Mouse (Mus musculus): ENCODE data around the gene Dgcr6.

Dgcr6 gene

DNA sequence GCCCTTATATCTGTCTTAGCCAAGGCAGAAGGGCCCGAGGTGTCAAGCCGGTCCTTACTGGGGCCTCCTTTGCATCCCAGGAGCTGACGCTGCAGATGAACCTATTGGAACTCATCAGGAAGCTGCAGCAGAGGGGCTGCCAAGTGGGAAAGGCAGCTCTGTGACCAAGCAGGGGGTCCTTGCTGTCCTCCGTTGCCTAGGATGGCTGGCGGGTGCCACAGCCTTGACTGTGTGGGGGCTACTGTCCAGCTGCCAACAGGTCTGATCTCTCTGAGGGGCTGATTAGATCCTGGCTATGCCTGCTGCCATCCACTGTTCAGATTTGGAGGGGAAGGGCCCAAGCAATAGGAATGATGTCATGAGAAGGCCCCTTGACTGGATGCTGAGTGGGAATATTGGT is 18.1 kb downstream of the Dgcr6 start:
- DNase-seq (ENCODE audit: low spot score in 2 of 2), result no peak

DNA sequence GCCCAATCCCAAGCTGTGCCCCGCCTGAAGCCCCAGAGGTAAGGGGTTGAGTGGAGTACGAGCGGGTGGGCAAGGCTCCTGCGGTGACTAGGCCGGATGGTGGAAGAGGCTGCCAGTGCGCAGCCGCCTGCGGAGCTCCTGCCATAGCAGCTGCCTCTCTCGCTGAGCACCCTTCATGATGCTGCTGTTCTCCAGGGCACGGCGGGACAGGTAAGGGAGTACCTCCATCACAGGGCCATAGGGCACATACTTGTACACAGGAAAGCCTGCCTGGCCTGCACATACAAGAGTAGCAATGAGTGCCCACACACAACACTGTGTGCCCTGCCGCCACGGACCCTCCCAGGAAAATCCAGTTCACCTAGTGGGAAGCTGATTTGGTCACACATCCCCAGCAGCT is 19.4 kb downstream of the Dgcr6 start:
- no peak for DNase-seq (ENCODE audit: low spot score in 2 of 2)

DNA sequence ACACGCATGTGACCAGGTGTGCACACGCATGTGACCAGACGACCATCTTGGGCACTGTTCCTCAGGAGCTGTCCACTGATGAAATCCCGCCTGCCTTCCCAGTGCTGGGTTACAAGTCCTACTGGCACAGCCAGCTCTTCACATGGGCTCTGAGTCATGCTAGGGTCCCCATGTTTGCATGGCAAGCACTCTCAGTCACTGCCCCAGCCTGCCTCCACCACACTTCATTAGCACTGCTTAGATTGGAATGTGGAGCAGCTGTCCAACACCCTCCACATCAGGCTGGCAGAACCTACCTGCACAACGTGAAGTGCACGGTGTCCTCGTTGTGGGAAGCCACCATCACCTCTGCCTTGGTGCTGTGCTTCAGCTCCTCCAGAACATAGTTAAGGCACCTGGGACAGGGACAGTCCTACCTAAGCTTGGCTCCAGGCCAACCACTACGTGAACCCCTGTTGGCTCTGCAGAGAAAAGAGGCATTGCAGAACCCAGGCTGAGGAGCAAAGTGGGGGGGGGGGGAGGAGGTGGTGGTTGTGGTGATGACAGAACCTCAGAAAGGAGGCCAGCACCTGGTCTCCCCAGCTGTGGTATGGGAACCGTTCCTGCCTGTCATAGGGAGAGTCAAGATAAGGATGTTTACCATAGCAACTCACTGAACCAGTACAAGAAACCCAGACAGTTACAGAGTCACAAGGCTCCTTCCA is 20.8 kb downstream of the Dgcr6 start:
- peak; percentile 21 to 22 for DNase-seq (ENCODE audit: low spot score in 2 of 2)

DNA sequence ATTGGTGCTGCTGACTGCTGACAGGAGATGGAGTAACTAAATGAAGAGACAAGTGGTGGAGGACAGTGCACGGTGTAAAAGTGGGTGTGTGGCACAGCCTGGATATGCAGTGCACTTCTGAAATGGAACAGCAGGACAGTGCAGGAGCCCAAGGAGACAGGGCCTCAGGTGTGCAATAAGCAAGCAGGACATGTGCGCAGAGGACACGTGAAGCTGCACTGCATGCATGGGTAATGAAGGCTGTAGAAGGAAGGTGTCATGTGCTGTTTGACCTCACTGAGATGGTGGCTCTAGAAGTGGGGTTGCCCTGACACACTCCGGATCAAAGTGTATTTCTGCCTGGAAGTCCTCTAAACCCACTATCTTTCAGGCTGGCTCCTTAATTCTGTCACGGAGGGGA is 22.0 kb downstream of the Dgcr6 start:
- peak; percentile 34 to 42 for DNase-seq (ENCODE audit: low spot score in 2 of 2)

DNA sequence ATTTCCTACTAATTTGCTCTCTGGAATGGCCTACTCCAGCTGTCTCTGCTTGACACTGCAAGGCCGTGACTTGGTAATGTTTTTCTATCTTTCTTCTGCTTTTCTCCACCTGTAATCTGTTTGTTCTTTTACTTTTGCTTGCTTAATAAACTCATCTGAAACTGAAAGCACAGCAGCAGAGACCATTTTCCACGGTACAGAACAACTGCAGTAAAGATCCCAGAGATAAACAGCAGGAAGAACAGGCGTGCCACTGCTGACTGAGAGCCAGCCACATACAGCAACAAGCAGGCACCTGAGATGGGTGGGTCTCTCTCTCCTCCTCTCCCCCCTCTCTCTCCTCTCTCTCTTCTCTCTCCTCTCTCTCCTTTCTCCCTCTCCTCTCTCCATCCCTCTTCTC is 22.5 kb downstream of the Dgcr6 start:
- peak in 1 of 2 experiments; percentile 14 for DNase-seq (ENCODE audit: low spot score in 2 of 2)

DNA sequence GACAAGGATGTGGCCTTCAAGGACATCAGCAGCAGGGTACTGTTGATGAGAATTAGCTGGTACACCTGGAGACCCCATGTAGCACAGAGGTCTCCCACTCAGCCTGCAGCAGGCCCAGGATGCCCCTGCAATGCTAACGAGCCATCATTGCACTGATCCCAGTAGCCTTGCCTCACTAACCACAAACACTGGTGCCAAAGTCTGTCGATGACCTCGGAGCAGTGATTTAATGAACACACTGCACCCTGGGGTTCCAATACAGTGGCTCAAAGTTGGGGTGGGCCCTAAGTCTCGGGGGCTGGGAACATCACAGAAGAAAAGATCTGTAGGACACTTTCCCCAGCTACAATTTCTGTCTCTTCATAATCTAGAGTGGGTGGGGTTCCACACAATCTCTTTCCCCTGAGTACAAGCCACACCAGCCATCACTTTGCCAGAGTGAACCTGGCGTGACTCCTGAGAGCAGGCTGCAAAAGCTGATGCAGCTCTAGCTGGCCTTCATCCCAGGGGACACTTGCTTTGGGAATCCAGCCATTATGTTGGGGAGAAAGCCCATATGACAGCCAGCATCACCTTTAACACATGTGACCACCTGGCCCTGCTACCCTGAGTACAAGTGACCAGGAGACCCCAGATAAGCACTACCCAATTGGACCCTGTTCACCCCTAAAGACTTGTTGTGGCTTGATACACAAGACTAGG is 25.8 kb downstream of the Dgcr6 start:
- no peak for DNase-seq (ENCODE audit: low spot score in 2 of 2)

DNA sequence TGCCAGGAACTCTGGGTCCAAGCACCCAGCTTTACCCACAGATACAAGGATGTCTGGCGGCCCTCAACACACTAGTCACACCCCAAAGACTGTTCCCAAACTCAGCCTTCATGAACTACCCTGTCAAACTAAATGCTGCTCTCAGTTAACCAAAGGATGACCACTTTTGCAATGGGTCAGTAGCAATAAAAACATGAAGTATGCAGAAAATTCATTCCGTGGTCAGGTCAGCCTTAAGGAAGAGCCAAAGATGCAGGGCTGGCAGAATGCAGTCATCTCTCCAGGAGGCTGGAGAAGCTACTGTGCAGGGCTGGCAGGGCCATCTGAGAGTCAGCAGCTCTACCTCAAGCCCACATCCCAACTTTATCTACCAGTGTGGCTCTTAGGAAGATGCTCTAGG is 26.6 kb downstream of the Dgcr6 start:
- no peak for DNase-seq (ENCODE audit: low spot score in 2 of 2)

DNA sequence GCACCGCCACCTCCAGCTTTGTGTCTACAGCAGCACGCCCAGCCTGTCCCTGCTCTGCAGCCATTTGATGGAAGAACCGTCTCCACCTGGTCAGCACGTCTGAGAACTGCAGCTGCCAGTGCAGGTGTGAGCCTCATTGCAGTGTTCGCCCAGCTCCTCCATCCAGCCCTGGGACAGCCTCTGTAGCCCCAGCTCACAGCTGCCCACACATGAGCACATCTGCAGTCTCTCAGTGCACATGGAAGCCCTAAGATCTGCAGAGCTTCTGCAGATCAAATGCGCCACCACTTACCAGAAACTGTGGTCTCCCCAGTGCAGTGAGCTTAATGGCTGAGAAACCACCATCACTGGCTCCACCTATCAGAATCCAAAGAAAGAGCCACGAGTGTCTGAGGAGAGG is 27.5 kb downstream of the Dgcr6 start:
- DNase-seq (ENCODE audit: low spot score in 2 of 2), result no peak

DNA sequence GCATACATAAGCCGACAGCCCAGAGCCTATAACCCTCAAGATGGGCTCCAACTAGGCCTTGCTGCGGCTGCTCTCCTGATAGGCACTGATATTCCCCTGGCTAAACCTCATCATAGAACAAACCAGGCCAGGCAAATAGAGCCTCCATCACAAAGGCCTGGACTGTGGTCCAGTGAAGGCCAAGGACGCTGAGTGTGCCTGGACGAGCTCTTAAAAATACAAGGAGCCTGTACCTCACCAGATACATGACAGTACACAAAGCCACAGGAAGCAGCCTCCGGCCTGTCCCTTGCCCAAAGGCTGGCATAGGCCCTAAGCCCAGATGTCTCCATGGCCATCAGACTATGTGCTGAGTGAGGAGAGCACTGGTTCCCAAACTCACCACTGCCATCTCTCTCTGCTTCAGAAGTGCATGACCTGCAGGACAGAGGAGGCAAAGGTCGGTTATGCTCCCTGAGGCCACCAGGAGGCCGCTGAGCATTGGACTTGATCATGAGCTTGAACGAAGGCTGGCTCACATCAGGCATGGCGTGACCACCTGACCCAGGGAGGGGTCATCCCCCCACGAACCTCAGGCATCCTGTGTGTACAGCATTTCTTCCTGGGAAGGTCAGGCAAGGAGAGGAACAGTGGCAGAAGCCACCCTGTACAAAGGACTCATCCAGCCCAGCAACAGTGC is 28.6 kb downstream of the Dgcr6 start:
- DNase-seq (ENCODE audit: low spot score in 2 of 2), result no peak

DNA sequence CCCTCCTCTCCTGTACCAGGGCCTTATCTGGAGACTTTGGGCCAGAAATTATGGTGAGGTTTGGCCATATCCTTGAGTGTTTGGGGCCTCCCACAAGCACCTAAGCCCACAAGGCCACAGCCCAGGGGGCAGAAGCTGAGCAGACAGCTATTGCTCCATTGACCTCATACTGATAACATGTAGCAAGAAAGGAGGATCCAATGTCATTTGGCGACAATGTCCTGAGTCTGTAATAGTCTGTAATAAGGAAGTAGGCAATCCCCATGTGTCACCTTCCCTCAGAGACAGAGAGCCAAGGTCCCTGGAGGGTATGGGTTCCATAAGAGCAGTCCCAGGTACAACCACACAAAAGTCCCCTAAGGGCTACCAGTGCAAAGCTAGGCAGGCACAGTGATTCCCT is 29.6 kb downstream of the Dgcr6 start:
- DNase-seq (ENCODE audit: low spot score in 2 of 2), result no peak

DNA sequence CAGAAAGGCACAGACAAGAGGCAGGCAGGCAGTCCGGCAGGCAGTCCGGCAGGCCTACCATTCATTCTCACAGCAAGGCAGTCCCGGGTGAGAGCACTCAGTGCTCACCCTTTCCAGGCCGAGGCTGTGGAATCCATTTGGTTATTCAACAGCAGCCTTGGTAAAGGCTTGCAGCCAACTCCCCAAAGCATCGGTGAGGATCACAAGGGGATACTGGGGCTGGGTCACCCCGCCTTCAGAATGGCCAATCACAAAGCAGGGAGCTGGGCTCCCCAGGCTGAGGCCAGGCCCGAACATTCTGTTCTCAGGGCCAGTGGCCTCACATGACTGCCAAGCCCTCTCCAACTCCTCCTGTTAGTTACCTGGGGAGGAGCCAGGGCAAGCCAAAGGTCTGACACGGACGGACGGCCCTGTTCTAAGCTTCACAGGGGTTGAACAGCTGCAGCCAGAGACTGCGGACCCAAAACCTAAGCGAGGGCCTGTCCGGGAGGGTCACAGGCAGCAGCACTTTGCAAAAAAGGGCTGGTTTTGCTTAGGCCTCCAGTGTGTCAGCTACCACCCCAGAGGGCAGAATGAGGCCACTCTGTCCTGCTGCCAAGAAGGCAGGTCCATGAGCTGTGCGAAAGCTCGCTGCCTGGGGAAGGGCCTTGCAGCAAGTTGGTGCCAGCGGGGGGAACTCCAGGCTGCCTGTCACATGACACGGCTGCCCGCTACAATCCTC is 30.7 kb downstream of the Dgcr6 start:
- no peak for DNase-seq (ENCODE audit: low spot score in 2 of 2)

DNA sequence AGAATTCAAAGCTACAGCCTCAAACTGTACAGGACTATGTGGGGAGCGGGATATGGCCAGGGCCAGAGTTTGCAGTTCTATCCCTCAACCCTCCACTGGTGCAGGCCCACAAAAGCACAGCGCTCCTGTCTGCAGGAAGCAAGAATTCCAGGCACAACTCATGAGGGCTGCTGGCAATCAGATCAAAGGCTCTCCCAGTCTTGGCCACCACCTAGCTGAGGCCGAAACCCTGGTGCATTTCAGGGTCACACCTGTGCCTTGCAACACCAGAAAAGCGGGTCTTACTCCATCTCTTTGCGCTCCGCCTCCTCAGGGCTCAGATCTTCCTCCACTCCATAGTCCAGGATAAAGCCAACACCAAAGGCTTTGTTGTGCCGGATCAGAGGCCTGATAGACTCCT is 31.6 kb downstream of the Dgcr6 start:
- DNase-seq (ENCODE audit: low spot score in 2 of 2), result no peak

DNA sequence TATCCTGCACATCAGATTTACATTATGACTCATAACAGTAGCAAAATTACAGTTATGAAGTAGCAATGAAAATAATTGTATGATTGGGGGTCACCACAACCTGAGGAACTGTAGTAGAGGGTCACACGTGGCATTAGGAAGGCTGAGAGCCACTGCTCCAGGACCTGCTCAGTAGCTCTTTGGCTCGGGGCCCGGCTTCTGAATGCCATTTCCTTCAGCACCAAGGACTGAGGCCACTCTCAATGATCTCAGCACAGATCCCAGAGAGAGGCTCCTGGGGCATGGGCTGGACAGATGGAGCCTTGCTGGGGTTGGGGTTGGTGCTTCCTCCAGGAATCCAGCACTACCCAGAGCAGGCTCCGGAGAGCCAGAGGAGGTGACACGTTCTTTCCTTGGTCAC is 34.4 kb downstream of the Dgcr6 start:
- DNase-seq (ENCODE audit: low spot score in 2 of 2), result no peak

DNA sequence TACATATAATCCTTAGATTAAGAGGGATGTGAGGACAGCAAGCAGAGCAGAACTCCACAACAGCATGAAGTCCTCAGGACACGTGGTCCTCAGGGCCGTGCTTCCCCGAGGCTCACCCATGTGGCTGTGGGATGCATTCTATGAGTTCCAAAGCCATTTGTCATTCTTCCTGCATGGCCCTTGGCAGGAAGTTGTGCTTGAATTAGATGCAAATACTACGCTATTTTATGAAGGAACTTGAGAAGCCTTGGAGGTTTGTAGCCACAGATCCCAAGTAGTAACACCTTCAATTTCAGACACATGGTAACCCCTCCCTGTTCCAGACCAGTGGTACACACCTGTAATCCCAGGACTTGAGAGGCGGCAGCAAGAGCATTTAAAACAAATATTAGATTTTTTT is 43.7 kb downstream of the Dgcr6 start:
- no peak for DNase-seq (ENCODE audit: low spot score in 2 of 2)

DNA sequence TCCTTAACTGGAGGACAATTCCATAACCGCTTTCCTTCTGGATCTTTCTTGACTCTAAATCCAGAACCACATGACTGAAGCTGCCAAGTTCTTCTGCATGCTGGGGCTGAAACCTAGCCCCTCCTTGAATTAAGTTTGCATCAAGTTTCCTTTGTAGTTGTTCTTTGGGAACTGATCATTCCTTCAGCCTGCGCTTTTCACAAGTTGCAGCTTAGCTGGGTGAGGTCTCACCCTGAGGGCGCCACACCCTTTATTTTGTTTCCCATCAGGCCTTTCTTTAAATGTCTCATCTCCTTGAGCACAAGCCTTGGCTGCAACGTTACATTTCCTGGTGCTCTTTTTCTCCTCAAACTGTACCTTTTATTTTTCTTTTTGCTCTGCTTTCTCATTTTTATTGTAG is 50.2 kb downstream of the Dgcr6 start:
- no peak for DNase-seq (ENCODE audit: low spot score in 2 of 2)

DNA sequence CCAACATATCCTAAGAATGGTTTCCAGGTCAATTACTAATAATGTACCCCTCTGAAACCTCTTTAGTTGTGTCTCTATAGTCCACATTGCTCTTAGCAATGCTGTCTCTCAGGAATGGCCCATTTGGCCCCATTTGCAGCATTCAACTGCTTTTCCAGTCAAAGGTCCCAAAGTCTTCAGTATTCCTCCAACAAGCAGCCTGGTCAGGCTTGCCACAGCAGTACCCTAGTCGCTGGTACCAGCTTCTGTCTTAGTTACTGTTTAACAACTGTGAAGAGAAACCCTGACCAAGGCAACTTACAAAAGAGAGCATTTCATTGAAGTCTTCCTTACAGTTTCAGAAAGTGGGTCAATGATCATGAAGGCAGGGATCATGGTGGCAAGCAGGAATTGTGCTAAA is 50.7 kb downstream of the Dgcr6 start:
- no peak for DNase-seq (ENCODE audit: low spot score in 2 of 2)

DNA sequence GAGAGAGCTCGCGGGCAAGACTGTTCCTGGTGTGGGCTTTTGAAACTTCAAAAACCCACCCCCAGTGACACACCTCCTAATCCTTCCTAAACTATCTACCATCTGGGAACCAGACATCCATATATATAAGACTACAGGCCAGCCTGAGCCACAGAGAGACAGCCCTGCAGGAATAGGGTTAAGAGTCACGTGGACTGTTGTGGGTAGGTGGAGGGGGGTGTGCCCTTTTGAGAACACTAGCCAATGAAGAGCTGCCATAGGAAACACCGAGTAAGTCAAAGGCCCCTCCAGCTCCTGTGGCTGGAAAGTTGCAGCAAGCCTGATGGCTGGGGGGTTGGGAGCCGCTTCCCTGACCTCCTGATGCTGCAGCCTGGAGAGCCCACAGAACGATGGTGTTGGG is 51.1 kb downstream of the Dgcr6 start:
- DNase-seq (ENCODE audit: low spot score in 2 of 2), result no peak

DNA sequence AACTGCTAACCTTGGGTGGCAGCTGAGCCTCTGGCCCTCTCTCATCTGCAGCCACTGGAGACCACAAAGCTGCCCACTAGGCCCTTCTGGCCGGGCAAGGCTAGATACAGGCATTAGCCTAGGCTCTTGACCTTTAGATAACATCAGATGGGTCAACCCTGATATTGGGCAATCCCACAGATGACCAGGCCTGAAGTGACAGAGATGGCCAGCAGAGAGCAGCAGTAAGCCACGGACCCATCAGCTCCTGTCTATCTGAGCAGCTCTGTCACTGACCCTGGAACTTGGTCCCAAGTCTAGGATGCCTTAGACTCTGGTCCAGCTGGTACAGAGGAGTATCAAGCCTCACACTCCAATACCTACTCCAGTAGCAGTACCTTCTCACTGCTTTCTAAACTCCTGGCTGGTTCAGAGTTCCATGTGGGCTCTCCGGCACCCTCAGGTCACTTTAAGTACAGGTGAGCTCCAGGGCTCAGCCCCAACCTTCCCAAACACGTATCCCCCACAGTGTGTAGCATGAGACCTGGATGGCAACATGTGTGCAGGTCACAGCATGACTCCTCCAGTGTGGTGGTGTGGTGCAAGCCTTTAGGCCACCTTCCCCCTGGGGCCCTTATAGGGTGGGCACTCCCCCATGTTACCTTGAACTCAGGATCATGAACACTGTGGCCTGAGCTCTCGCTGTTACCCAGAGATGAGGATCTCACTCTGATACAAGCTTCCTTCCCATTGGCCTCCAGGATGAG is 55.7 kb downstream of the Dgcr6 start:
- DNase-seq (ENCODE audit: low spot score in 2 of 2), result peak; percentile 41 to 46

DNA sequence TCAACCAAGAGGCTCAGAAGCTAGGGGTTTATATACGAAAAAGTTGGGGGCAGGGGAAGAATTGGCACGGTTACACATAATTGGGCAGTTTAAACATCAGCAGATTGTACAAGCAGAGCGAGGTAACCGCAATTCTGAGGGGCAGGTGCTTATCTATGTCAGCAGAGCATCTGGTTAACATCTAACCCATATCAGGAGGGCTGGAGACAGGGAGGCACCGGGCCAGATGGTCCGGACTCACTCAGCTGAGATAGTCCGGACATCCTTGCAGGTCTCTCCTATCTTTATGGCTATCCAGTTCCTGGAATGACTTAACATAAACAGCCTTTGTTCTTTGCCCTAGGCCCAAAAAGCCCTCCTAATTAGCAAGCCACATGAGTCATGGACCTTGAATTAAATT is 58.4 kb downstream of the Dgcr6 start:
- DNase-seq (ENCODE audit: low spot score in 2 of 2), result no peak

DNA sequence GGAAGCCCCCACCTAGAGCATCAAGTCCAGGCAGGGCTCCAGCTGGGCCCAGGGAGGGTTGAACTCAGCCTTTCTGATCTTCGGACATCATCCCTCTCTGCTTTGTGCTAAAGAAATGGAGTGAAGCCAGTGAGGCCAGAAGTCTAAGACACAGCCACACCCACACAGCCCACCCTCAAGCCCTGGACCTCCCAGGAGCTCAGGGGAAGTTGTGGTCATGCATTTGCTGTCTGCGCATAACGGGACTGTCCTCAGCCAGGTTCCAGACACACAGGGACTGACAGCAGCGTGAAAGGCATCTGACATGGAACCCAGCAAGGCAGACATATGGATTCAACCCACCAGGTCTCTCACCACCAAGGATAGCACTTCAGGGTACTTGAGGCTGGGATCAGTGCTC is 63.8 kb downstream of the Dgcr6 start:
- no peak for DNase-seq (ENCODE audit: low spot score in 2 of 2)

DNA sequence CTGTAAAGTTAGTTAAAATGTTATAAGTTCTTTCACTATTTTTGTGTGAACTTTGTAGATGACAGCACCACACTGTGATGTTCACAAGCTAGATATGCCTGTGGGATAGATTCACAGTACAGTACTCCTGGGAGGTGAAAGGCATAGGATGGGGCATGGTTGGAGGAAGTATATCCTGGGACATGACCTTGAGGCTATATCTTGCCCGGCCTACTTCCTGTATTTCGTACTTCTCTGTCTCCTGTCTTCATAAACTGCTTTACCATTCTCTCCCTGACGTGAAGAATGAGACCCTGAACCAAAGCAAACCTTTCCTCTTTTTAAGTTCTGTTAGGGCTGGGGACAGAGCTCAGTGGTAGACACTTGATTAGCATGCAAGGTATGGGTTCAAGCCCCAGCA is 65.6 kb downstream of the Dgcr6 start:
- no peak for DNase-seq (ENCODE audit: low spot score in 2 of 2)
